Mouse (Mus musculus) gastrocnemius, adult 2 months (tissue): ENCODE measurements at regions not wholly inside any gene's neighbourhood (a gene's known extent, or its start where the extent isn't known, plus 50 kb on each side); places are given as distances from the start of the nearest gene placed in this dataset.

Source experiments
- DNase-seq: peaks from one replicate; pipeline ENCODE4 v3.0.0; 2022
- H3K27ac ChIP-seq: fragments of 200-600 bp; 2 replicates; pipeline ENCODE4 v1.8.1; 2022; ENCODE audit warnings: mild to moderate bottlenecking
- H3K4me3 ChIP-seq: fragments of 200-600 bp; 2 replicates; pipeline ENCODE4 v1.8.1; 2022; ENCODE audit warnings: mild to moderate bottlenecking, moderate library complexity
- CTCF ChIP-seq: fragments of 200-600 bp; IDR thresholded peaks from 2 replicates; pipeline ENCODE4 v1.8.1; 2022; ENCODE audit warnings: antibody characterized with exemption, mild to moderate bottlenecking, moderate library complexity
- intact Hi-C: fragments of 180-260 bp; cut with DNase I; formaldehyde crosslinking; loops from one replicate; pipeline ENCODE4 v1.15.1; 2025

GRCm38 (mm10) chr7:138616468-138616867, 218.9 kb upstream of the Tcerg1l start:
- DNase-seq = no peak
- Histone ChIP-seq H3K4me3 (no peak overlapping the region), H3K27ac (no peak overlapping the region)
- intact Hi-C loops = no loop called here
- no peak for TF ChIP-seq CTCF

GRCm38 (mm10) chr7:138609605-138610004, 212.1 kb upstream of the Tcerg1l start:
- DNase-seq = no peak
- Histone ChIP-seq H3K4me3 (no peak overlapping the region), H3K27ac (no peak overlapping the region)
- intact Hi-C loops = no loop called here
- no peak for TF ChIP-seq CTCF

DNA sequence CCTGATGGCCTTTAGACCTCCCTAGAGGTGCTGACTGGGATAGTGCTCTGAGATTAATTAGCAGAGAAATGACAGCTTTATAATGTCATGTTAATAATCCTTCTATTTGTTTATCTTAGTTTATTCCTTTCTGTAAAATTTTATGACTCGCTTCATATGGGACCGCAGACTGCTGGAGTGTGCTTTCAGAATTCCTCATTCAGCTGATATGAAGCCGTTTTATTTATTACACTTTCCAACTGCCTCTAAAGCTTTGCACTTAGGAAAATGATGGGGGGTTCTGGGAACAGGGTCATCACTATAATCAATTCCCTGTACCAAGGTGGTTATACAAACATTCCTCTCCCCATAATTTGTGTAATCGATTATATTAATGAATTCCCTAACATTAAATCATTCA, 211.6 kb upstream of the Tcerg1l start:
- intact Hi-C loops = no loop called here
- no peak for DNase-seq
- no peak overlapping the region for H3K4me3 ChIP-seq
- no peak for TF ChIP-seq CTCF
- no peak overlapping the region for H3K27ac ChIP-seq

- Histone ChIP-seq H3K4me3 (no peak overlapping the region), H3K27ac (no peak overlapping the region)
- intact Hi-C loops = no loop called here
- TF ChIP-seq CTCF = no peak
- DNase-seq = no peak
Measured at GRCm38 (mm10) chr7:138606363-138606964, 208.9 kb upstream of the Tcerg1l start.

GRCm38 (mm10) chr7:138605923-138606322, 208.4 kb upstream of the Tcerg1l start:
- intact Hi-C loops = no loop called here
- Histone ChIP-seq H3K4me3 (no peak overlapping the region), H3K27ac (no peak overlapping the region)
- DNase-seq = no peak
- no peak for TF ChIP-seq CTCF

DNA sequence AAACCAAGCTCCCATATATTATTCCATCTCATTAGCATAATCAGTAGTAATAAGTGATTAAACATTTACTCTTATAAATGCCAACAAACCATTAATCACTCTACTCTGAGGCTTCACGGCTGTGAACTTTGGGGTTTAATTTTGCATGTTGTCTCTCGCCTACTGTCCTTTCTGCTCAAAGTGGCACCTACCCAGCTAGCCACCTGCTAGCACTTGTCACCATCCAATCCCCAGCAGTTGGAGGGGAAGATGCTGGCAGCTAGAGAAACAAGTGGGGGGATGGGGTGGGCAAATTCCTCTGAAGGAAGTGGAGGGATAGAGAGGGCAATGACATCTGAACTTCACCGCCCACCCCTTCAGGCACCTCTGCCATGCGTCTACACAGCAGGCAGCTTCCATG, 204.2 kb upstream of the Tcerg1l start:
- Histone ChIP-seq H3K4me3 (no peak overlapping the region), H3K27ac (no peak overlapping the region)
- TF ChIP-seq CTCF = no peak
- intact Hi-C loops = no loop called here
- no peak for DNase-seq

DNA sequence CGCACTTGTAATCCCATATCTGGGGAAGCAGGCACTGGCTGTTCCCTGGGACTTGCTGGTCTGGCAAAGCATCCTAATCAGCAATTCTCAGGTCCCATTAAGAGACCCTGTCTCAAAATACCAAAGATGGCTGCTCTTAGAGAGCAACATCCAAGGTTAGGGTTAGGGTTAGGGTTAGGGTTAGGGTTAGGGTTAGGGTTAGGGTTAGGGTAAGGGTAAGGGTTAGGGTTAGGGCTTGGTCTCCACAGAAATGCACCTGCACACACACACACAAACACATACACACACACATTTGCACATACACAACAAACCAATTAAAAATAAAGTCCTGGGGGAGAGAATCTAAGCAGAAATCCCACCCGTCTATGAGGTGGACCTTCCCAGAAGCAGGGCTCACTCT, 195.8 kb upstream of the Tcerg1l start:
- no peak for DNase-seq
- no peak for TF ChIP-seq CTCF
- H3K4me3 ChIP-seq = no peak overlapping the region
- no peak overlapping the region for H3K27ac ChIP-seq
- intact Hi-C loops = no loop called here

- no peak for TF ChIP-seq CTCF
- Histone ChIP-seq H3K27ac (no peak overlapping the region), H3K4me3 (no peak overlapping the region)
- intact Hi-C loops = no loop called here
- DNase-seq = no peak
Measured at GRCm38 (mm10) chr7:138567352-138567751, 169.8 kb upstream of the Tcerg1l start.

GRCm38 (mm10) chr7:138551629-138552028, 154.1 kb upstream of the Tcerg1l start:
- Histone ChIP-seq H3K27ac (no peak overlapping the region), H3K4me3 (no peak overlapping the region)
- no peak for TF ChIP-seq CTCF
- no peak for DNase-seq
- intact Hi-C loops = no loop called here

GRCm38 (mm10) chr7:138547881-138548280, 150.4 kb upstream of the Tcerg1l start:
- no peak for TF ChIP-seq CTCF
- no peak for DNase-seq
- Histone ChIP-seq H3K4me3 (no peak overlapping the region), H3K27ac (no peak overlapping the region)
- intact Hi-C loops = no loop called here

DNA sequence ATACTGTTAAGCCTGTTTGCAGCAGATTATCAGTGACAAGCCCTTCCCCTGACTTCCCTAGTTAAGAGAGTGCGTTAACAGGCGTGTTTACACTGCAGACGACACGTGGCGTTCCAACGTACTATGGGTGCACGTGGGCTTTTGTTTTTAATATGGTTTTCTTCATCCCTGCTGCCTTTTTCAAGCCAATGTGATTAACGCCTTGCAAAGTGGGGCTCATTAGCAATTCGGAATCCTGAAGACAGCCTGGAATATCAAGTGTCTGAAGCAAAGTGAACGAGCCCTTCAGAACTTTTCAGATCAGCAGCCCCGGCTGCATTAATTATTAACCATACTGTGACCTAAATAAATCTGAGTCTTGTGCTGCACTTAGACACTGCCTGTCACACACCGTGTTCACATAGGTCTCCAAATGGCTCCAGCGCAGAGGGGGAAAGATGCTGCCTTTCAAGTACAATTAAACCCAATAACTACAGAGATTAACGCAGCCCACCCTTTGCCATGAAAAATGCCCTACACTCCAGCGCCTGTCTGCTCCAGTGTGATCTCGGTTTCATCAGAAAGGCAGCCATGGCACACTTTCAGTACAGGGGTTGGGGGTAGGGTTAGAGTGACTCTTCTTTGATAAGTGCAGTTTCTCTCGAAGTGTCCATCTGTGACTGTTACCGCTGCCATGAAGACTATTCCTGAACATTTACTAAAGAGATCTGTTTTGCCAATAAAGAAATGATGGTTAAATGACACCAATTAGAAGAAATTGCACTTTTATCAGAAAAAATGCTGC, 140.7 kb upstream of the Tcerg1l start:
- H3K4me3 ChIP-seq = no peak overlapping the region
- H3K27ac ChIP-seq = no peak overlapping the region
- intact Hi-C loops = no loop called here
- no peak for TF ChIP-seq CTCF
- DNase-seq = no peak

DNA sequence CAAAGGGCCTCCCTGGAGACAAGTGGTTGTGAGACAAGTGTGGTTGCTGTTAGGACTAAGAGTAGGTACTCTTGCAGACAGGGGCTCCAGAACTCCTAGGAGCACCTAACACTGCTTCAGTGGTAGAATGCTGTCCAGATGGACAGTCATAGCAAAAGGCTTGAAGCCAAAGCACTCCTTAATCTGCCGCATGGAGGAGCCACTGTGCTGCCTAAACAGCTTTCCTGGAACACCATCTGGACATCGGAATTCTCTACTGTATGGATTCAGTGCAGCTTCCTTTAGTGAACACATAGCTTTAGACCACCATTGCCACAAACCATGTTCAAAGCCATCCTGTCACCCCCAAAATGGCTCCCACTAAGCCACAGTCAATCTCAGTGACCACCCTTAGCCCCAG, 128.6 kb upstream of the Tcerg1l start:
- intact Hi-C loops = no loop called here
- H3K4me3 ChIP-seq = no peak overlapping the region
- TF ChIP-seq CTCF = no peak
- H3K27ac ChIP-seq = no peak overlapping the region
- no peak for DNase-seq

GRCm38 (mm10) chr7:138524936-138525335, 127.4 kb upstream of the Tcerg1l start:
- no peak overlapping the region for H3K27ac ChIP-seq
- intact Hi-C loops = no loop called here
- DNase-seq = no peak
- no peak overlapping the region for H3K4me3 ChIP-seq
- TF ChIP-seq CTCF = no peak

- no peak for TF ChIP-seq CTCF
- DNase-seq = no peak
- Histone ChIP-seq H3K4me3 (no peak overlapping the region), H3K27ac (no peak overlapping the region)
- intact Hi-C loops = no loop called here
Measured at GRCm38 (mm10) chr7:138514171-138514570, 116.6 kb upstream of the Tcerg1l start.
